Comparison of ENCODE assay signal across 31 mouse cellular contexts in genomic region chr11:12072322-12072721, GRCm38 (mm10). TPM values are rescaled to one million over a fixed set of nuclear protein-coding genes. Genes with fewer than 3 reads are reported as not detected.
DNase-seq lines count a peak whose midpoint lies in the region; ATAC-seq and TF ChIP-seq lines count a peak whose summit lies in the region.
"Had no signal": no experiment of that assay in that cellular context is flagged by ENCODE, and none has a peak within 500 bp of the region (broad histone marks: within the 10 kb centered on the region; RNA-seq: fewer than 3 reads in every experiment).

No protein-coding gene starts in this region.

- H3ac ChIP-seq in C2C12 (ENCODE audit: control insufficient read depth, insufficient read length, low read depth) = no peak overlapping the region

- H3K27ac ChIP-seq in liver, embryonic 16.5 days (ENCODE audit: low read length) = no peak overlapping the region
- H3K27ac ChIP-seq in hindbrain, embryonic 14.5 days = no peak overlapping the region
- H3K27ac ChIP-seq: embryonic facial prominence, embryonic 12.5 days; hindbrain, embryonic 10.5 days; kidney, embryonic 15.5 days; layer of hippocampus, adult 2 months; left cerebral cortex, adult 2 months; limb, embryonic 12.5 days; liver, embryonic 14.5 days; neural tube, embryonic 15.5 days had no signal

- no peak for TF ChIP-seq CTCF in C2C12 (IDR thresholded peaks at IDR 0.05; ENCODE audit: control insufficient read depth, insufficient read depth, insufficient read length)

- H3K36me3 ChIP-seq in C2C12 (ENCODE audit: control insufficient read depth, insufficient read depth) = no peaks in the 10 kb centered on the region
- H3K36me3 ChIP-seq in liver, embryonic 16.5 days (ENCODE audit: control insufficient read depth, insufficient read depth) = no peaks in the 10 kb centered on the region
- H3K36me3 ChIP-seq in hindbrain, embryonic 14.5 days (replicated peaks; ENCODE audit: control insufficient read depth, insufficient read depth) = no peaks in the 10 kb centered on the region
- H3K36me3 ChIP-seq: embryonic facial prominence, embryonic 12.5 days; kidney, embryonic 15.5 days; limb, embryonic 12.5 days; neural tube, embryonic 15.5 days had no signal

- no peaks in the 10 kb centered on the region for H3K9me3 ChIP-seq in liver, embryonic 16.5 days (replicated peaks; ENCODE audit: control insufficient read depth, low read length)
- H3K9me3 ChIP-seq in hindbrain, embryonic 14.5 days (ENCODE audit: control insufficient read depth, low read length) = no peaks in the 10 kb centered on the region
- H3K9me3 ChIP-seq: embryonic facial prominence, embryonic 12.5 days; hindbrain, embryonic 10.5 days; kidney, embryonic 15.5 days; limb, embryonic 12.5 days; neural tube, embryonic 15.5 days had no signal

- WGBS in liver, embryonic 16.5 days (ENCODE audit: insufficient replicate concordance) = 32% methylated on average over 3 of the region's 3 CpGs
- 87% methylated on average over 3 of the region's 3 CpGs for whole genome bisulfite sequencing in hindbrain, embryonic 14.5 days

- DNase-seq in 3T3-L1 (ENCODE audit: low read depth, low spot score) (peak; percentile 78), adipocyte (ENCODE audit: low spot score) (peak; percentile 3)
- DNase-seq in thymus, postnatal 14 days = no peak
- no peak for DNase-seq in hindbrain, embryonic 14.5 days (ENCODE audit: low spot score)
- no peak for DNase-seq in testis, postnatal 10 days (ENCODE audit: low spot score)
- DNase-seq: adrenal gland, postnatal 36 days; cerebellum, adult 8-10 months; cerebellum, postnatal 36 days; forebrain, postnatal 0 days; gastrocnemius, postnatal 10 days; heart, postnatal 14 days; kidney, adult 18-20 months; kidney, postnatal 25 days; lung, postnatal 4 days; midbrain, embryonic 14.5 days; right cerebral cortex, postnatal 25 days; spleen, adult 18-20 months; thymus, adult 18-20 months; thymus, postnatal 4 days had no signal

- no peaks in the 10 kb centered on the region for H3K79me3 ChIP-seq in C2C12 (ENCODE audit: low read depth)

- no peaks in the 10 kb centered on the region for H3K4me1 ChIP-seq in liver, embryonic 16.5 days (ENCODE audit: control insufficient read depth, low read depth, low read length)
- H3K4me1 ChIP-seq in hindbrain, embryonic 14.5 days (replicated peaks; ENCODE audit: control insufficient read depth, insufficient read depth, low read length) = no peaks in the 10 kb centered on the region
- H3K4me1 ChIP-seq: embryonic facial prominence, embryonic 12.5 days; hindbrain, embryonic 10.5 days; kidney, embryonic 15.5 days; limb, embryonic 12.5 days; neural tube, embryonic 15.5 days had no signal

- no peaks in the 10 kb centered on the region for H3K79me2 ChIP-seq in C2C12 (ENCODE audit: control insufficient read depth, insufficient read depth)

- H3K4me3 ChIP-seq in C2C12 (ENCODE audit: insufficient read depth, poor library complexity, severe bottlenecking) = no peak overlapping the region
- H3K4me3 ChIP-seq in liver, embryonic 16.5 days (ENCODE audit: low read depth, low read length) = no peak overlapping the region
- H3K4me3 ChIP-seq in hindbrain, embryonic 14.5 days (replicated peaks; ENCODE audit: low read length) = no peak overlapping the region
- H3K4me3 ChIP-seq: embryonic facial prominence, embryonic 12.5 days; hindbrain, embryonic 10.5 days; kidney, embryonic 15.5 days; layer of hippocampus, adult 2 months; left cerebral cortex, adult 2 months; limb, embryonic 12.5 days; neural tube, embryonic 15.5 days had no signal

- no peak overlapping the region for H3K4me2 ChIP-seq in liver, embryonic 16.5 days (ENCODE audit: low read depth, low read length)
- H3K4me2 ChIP-seq in hindbrain, embryonic 14.5 days (replicated peaks) = no peak overlapping the region
- H3K4me2 ChIP-seq: embryonic facial prominence, embryonic 12.5 days; kidney, embryonic 15.5 days; limb, embryonic 12.5 days; neural tube, embryonic 15.5 days had no signal

- H3K27me3 ChIP-seq in C2C12 (ENCODE audit: control insufficient read depth, insufficient read depth, insufficient read length) = no peaks in the 10 kb centered on the region
- H3K27me3 ChIP-seq in liver, embryonic 16.5 days (ENCODE audit: control insufficient read depth, insufficient read depth, low read depth, low read length) = no peaks in the 10 kb centered on the region
- H3K27me3 ChIP-seq in hindbrain, embryonic 14.5 days (ENCODE audit: control insufficient read depth, insufficient read depth, low read length) = no peaks in the 10 kb centered on the region
- H3K27me3 ChIP-seq: embryonic facial prominence, embryonic 12.5 days; kidney, embryonic 15.5 days; limb, embryonic 12.5 days; neural tube, embryonic 15.5 days had no signal

- ATAC-seq in liver, embryonic 16.5 days (ENCODE audit: low read depth) = peak; percentile 24; the same call in 1 of the 2 replicates
- ATAC-seq in hindbrain, embryonic 14.5 days (ENCODE audit: low FRiP score) = no peak
- ATAC-seq: CD4-positive, CD25-positive, alpha-beta regulatory T cell, adult 4 months; forebrain, postnatal 0 days; hindbrain, embryonic 16.5 days had no signal

- H3K9ac ChIP-seq in liver, embryonic 16.5 days (ENCODE audit: low read depth, low read length) = no peak overlapping the region
- no peak overlapping the region for H3K9ac ChIP-seq in hindbrain, embryonic 14.5 days
- H3K9ac ChIP-seq: embryonic facial prominence, embryonic 12.5 days; forebrain, postnatal 0 days; kidney, embryonic 15.5 days; limb, embryonic 12.5 days; liver, embryonic 14.5 days; neural tube, embryonic 15.5 days had no signal

TF ChIP-seq in C2C12, 6 proteins besides CTCF, POLR2A, EP300 and RAD21:
- peak; percentile 85 for TF ChIP-seq FOSL1 (IDR thresholded peaks at IDR 0.05; ENCODE audit: insufficient read depth, low read length, poor library complexity, severe bottlenecking)
- TF ChIP-seq MAX (IDR thresholded peaks at IDR 0.05) = no peak
- TF ChIP-seq MYOG (IDR thresholded peaks at IDR 0.05; ENCODE audit: control insufficient read depth, extremely low read depth, insufficient read length) = no peak
- no peak for TF ChIP-seq MYOD1 (IDR thresholded peaks at IDR 0.05; ENCODE audit: control insufficient read depth, insufficient read length, low read depth)
- no peak for TF ChIP-seq USF1 (IDR thresholded peaks at IDR 0.05; ENCODE audit: low read depth)
- TF ChIP-seq CEBPB (IDR thresholded peaks at IDR 0.05; ENCODE audit: low read depth) = peak; percentile 93

RNA-seq across cellular contexts. Expression of gene Grb10, which starts 33.8 kb away (rescaled TPM):
- polyA plus RNA-seq in C2C12 (2012; fragmentation: generic; extraction: Trizol) = 0.01 TPM
- polyA plus RNA-seq in liver, embryonic 16.5 days (2015; fragmentation: Nextera tagmentation; extraction: Ambion mirVana) = 209 and 240 TPM in 2 replicates
- polyA plus RNA-seq in hindbrain, embryonic 14.5 days (2014; fragmentation: Nextera tagmentation; extraction: Ambion mirVana) = 38.5 and 49.5 TPM in 2 replicates

Comparison
In these comparisons a context has a peak if more than half of its experiments do, and no peak if none do; other contexts are left out.
1. DNase-seq: peak in 3T3-L1 (single experiment) and adipocyte (single experiment); none in thymus, postnatal 14 days (single experiment), hindbrain, embryonic 14.5 days (single experiment) and testis, postnatal 10 days (single experiment).
2. RNA of gene Grb10, which starts 33.8 kb away (polyA plus RNA-seq): 209 to 240 TPM in liver, embryonic 16.5 days and 38.5 to 49.5 TPM in hindbrain, embryonic 14.5 days; 0.01 TPM in C2C12 (single experiment); every median in the first group is over 10 times any median in the second.